11 mouse cellular contexts compared by ENCODE assay signal in the genomic region with DNA sequence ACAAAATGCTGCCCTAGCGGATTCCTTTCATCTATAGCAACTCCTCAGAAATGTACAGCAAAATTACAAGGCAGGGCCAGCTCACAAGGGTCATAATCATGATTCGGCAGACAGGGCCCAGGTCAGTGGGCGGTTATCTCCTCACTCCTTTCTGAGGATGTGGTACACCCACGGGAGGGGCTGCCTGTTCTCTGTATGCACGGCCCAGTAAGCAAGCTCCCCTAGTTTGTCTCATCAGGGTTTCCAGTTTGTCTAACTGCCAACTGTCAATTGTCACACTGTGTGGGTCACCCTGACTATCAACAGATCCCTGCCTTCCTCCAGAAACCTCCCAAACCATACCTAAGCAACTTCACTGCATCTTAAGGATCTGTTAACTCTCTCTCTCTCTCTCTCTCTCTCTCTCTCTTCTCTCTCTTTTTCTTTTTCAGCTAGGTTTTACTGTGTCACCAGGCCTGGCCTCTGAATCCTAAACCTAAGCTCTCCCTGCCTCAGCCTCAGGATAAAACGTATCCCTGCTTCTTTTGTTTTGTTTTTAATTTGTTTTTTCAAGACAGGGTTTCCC. TPM values are rescaled to one million over a fixed set of nuclear protein-coding genes. Genes with fewer than 3 reads are reported as not detected.
A peak's percentile ranks its signal among the peaks of the same experiment; 100 is the strongest.
DNase-seq lines count a peak whose midpoint lies in the region; ATAC-seq and TF ChIP-seq lines count a peak whose summit lies in the region.
"Had no signal": no experiment of that assay in that cellular context is flagged by ENCODE, and none has a peak within 500 bp of the region (broad histone marks: within the 10 kb centered on the region; RNA-seq: fewer than 3 reads in every experiment).

No protein-coding gene starts in this region.

- DNase-seq in midbrain, embryonic 10.5 days (ENCODE audit: low spot score): no peak
- no peak for DNase-seq in lung, postnatal 4 days
- no peak for DNase-seq in adrenal gland, postnatal 4 days (ENCODE audit: low spot score in 2 of 2)
- DNase-seq in right cerebral cortex, postnatal 25 days: no peak

- H3K9ac ChIP-seq in midbrain, embryonic 16.5 days (ENCODE audit: low read depth, low read length): no peak overlapping the region
- H3K9ac ChIP-seq in liver, embryonic 12.5 days: peak overlapping the region; percentile 67
- H3K9ac ChIP-seq in stomach, embryonic 16.5 days (ENCODE audit: low read length): no peak overlapping the region
- H3K9ac ChIP-seq: embryonic facial prominence, embryonic 12.5 days; hindbrain, embryonic 15.5 days; midbrain, embryonic 13.5 days had no signal

- no peaks in the 10 kb centered on the region for H3K36me3 ChIP-seq in midbrain, embryonic 10.5 days
- no peaks in the 10 kb centered on the region for H3K36me3 ChIP-seq in midbrain, embryonic 16.5 days (ENCODE audit: control insufficient read depth, insufficient read depth, low read length)
- H3K36me3 ChIP-seq in liver, embryonic 12.5 days: no peaks in the 10 kb centered on the region
- H3K36me3 ChIP-seq in stomach, embryonic 16.5 days (ENCODE audit: control insufficient read depth, insufficient read depth, low read length): no peaks in the 10 kb centered on the region
- H3K36me3 ChIP-seq: embryonic facial prominence, embryonic 12.5 days; hindbrain, embryonic 15.5 days; midbrain, embryonic 13.5 days had no signal

- H3K9me3 ChIP-seq in midbrain, embryonic 10.5 days (replicated peaks): no peaks in the 10 kb centered on the region
- no peaks in the 10 kb centered on the region for H3K9me3 ChIP-seq in midbrain, embryonic 16.5 days (replicated peaks; ENCODE audit: control insufficient read depth, low read length, poor library complexity, severe bottlenecking)
- H3K9me3 ChIP-seq in liver, embryonic 12.5 days (replicated peaks): no peaks in the 10 kb centered on the region
- no peaks in the 10 kb centered on the region for H3K9me3 ChIP-seq in stomach, embryonic 16.5 days (replicated peaks; ENCODE audit: control insufficient read depth, low read length)
- H3K9me3 ChIP-seq: embryonic facial prominence, embryonic 12.5 days; hindbrain, embryonic 15.5 days; midbrain, embryonic 13.5 days had no signal

- H3K27me3 ChIP-seq in midbrain, embryonic 10.5 days (ENCODE audit: low read depth, poor library complexity, severe bottlenecking): no peaks in the 10 kb centered on the region
- H3K27me3 ChIP-seq in midbrain, embryonic 16.5 days (ENCODE audit: control insufficient read depth, insufficient read depth, low read depth, low read length): no peaks in the 10 kb centered on the region
- H3K27me3 ChIP-seq in liver, embryonic 12.5 days (replicated peaks): no peaks in the 10 kb centered on the region
- H3K27me3 ChIP-seq in stomach, embryonic 16.5 days (ENCODE audit: control insufficient read depth, insufficient read depth, low read length): no peaks in the 10 kb centered on the region
- H3K27me3 ChIP-seq: embryonic facial prominence, embryonic 12.5 days; hindbrain, embryonic 15.5 days; midbrain, embryonic 13.5 days had no signal

- no peak overlapping the region for H3K4me3 ChIP-seq in midbrain, embryonic 10.5 days
- H3K4me3 ChIP-seq in midbrain, embryonic 16.5 days (ENCODE audit: low read depth, low read length): no peak overlapping the region
- H3K4me3 ChIP-seq in bone marrow macrophage, adult 2 months (ENCODE audit: insufficient read depth, low read length): peak overlapping the region; percentile 56
- peak overlapping the region; percentile 34 for H3K4me3 ChIP-seq in liver, embryonic 12.5 days
- H3K4me3 ChIP-seq in stomach, embryonic 16.5 days (replicated peaks; ENCODE audit: low read length): no peak overlapping the region
- H3K4me3 ChIP-seq: embryonic facial prominence, embryonic 12.5 days; hindbrain, embryonic 15.5 days; midbrain, embryonic 13.5 days had no signal

- peak overlapping the region; percentile 29; the same call in 1 of the 2 replicates for H3K27ac ChIP-seq in midbrain, embryonic 10.5 days (replicated peaks)
- H3K27ac ChIP-seq in midbrain, embryonic 16.5 days (ENCODE audit: low read length): no peak overlapping the region
- peak overlapping the region; percentile 98 for H3K27ac ChIP-seq in bone marrow macrophage, adult 2 months (ENCODE audit: insufficient read depth, low read depth, low read length)
- H3K27ac ChIP-seq in liver, embryonic 12.5 days: peak overlapping the region; percentile 93
- H3K27ac ChIP-seq in stomach, embryonic 16.5 days (ENCODE audit: low read length): 0 out of 2 replicates have a peak overlapping the region, but pooled peaks have one; percentile 75
- H3K27ac ChIP-seq: embryonic facial prominence, embryonic 12.5 days; hindbrain, embryonic 15.5 days; midbrain, embryonic 13.5 days had no signal

- no peak overlapping the region for H3K4me2 ChIP-seq in midbrain, embryonic 16.5 days (ENCODE audit: low read length)
- H3K4me2 ChIP-seq in liver, embryonic 12.5 days: peak overlapping the region; percentile 65
- no peak overlapping the region for H3K4me2 ChIP-seq in stomach, embryonic 16.5 days (ENCODE audit: low read depth, low read length)
- H3K4me2 ChIP-seq: embryonic facial prominence, embryonic 12.5 days; hindbrain, embryonic 15.5 days; midbrain, embryonic 13.5 days had no signal

- 56% methylated on average over 6 of the region's 6 CpGs for WGBS in midbrain, embryonic 10.5 days
- 53% methylated on average over 6 of the region's 6 CpGs for WGBS in midbrain, embryonic 16.5 days
- 17% methylated on average over 6 of the region's 6 CpGs for WGBS in liver, embryonic 12.5 days (ENCODE audit: insufficient replicate concordance)
- 64% methylated on average over 6 of the region's 6 CpGs for WGBS in stomach, embryonic 16.5 days

- TF ChIP-seq CTCF in bone marrow macrophage, adult 2 months (IDR thresholded peaks at IDR 0.05; ENCODE audit: low read depth, low read length): no peak

- no peak for TF ChIP-seq POLR2A in bone marrow macrophage, adult 2 months (IDR thresholded peaks at IDR 0.05; ENCODE audit: borderline replicate concordance, low read depth, low read length)

- ATAC-seq in midbrain, embryonic 16.5 days: no peak
- peak; percentile 89 for ATAC-seq in liver, embryonic 12.5 days
- no peak for ATAC-seq in stomach, embryonic 16.5 days (ENCODE audit: insufficient read depth, low FRiP score)
- ATAC-seq: midbrain, embryonic 13.5 days had no signal

- peaks cover 25% of the 10 kb centered on the region for H3K4me1 ChIP-seq in midbrain, embryonic 10.5 days
- no peaks in the 10 kb centered on the region for H3K4me1 ChIP-seq in midbrain, embryonic 16.5 days (ENCODE audit: control insufficient read depth, insufficient read depth, low read length)
- H3K4me1 ChIP-seq in bone marrow macrophage, adult 2 months (ENCODE audit: control insufficient read depth, insufficient read depth, low read length): peaks cover 75% of the 10 kb centered on the region
- peaks cover 87% of the 10 kb centered on the region for H3K4me1 ChIP-seq in liver, embryonic 12.5 days
- peaks cover 13% of the 10 kb centered on the region; the same call in 1 of the 2 replicates for H3K4me1 ChIP-seq in stomach, embryonic 16.5 days (ENCODE audit: control insufficient read depth, insufficient read depth, low read length)
- H3K4me1 ChIP-seq: hindbrain, embryonic 15.5 days had no signal

RNA-seq across cellular contexts. Expression of gene Sema4d, which starts 55.5 kb away (rescaled TPM):
- polyA plus RNA-seq in midbrain, embryonic 10.5 days (2016; fragmentation: Nextera tagmentation; extraction: Ambion mirVana): 5.6 and 5.9 TPM in 2 replicates
- polyA plus RNA-seq in midbrain, embryonic 16.5 days (2015; fragmentation: Nextera tagmentation; extraction: Ambion mirVana): 15.4 and 16.7 TPM in 2 replicates
- polyA plus RNA-seq in bone marrow macrophage, adult 2 months (2012; ENCODE audit: insufficient read depth, insufficient read length, missing spikeins): 181 and 193 TPM in 2 replicates
- 10.8 TPM in 2 replicates for polyA plus RNA-seq in liver, embryonic 12.5 days (2016; fragmentation: Nextera tagmentation; extraction: Ambion mirVana)
- 11.5 and 14.1 TPM in 2 replicates for polyA plus RNA-seq in stomach, embryonic 16.5 days (2015; fragmentation: Nextera tagmentation; extraction: Ambion mirVana)
- 10 to 100 TPM; 22.0 to 30.9 TPM for total RNA-seq in adrenal gland, postnatal 4 days (2021)

Comparison
In these comparisons a context has a peak if more than half of its experiments do, and no peak if none do; other contexts are left out.
1. H3K4me3 ChIP-seq: peak in bone marrow macrophage, adult 2 months (single experiment) and liver, embryonic 12.5 days (single experiment); none in midbrain, embryonic 10.5 days (single experiment), midbrain, embryonic 16.5 days (single experiment) and stomach, embryonic 16.5 days (single experiment).
2. RNA of gene Sema4d, which starts 55.5 kb away (polyA plus RNA-seq): 181 to 193 TPM in bone marrow macrophage, adult 2 months; 15.4 to 16.7 TPM in midbrain, embryonic 16.5 days, 11.5 to 14.1 TPM in stomach, embryonic 16.5 days, 10.8 TPM in liver, embryonic 12.5 days and 5.6 to 5.9 TPM in midbrain, embryonic 10.5 days; every median in the first group is over 10 times any median in the second.